Mouse (Mus musculus) heart, embryonic 10.5 days (tissue): ENCODE results near the gene Bcl7b. TPM values are rescaled to one million over a fixed set of nuclear protein-coding genes. Genes with fewer than 3 reads are reported as not detected.

Experiments used
- DNase-seq: peaks from one replicate; pipeline ENCODE4 v3.0.0-alpha.2; 2017; ENCODE audit warnings: low spot score
- H3K27ac ChIP-seq: fragments of 300-500 bp; sonication (generic); 2 replicates; pipeline ENCODE4 v1.5.1; 2016; ENCODE audit warnings: mild to moderate bottlenecking
- H3K27me3 ChIP-seq: fragments of 300-500 bp; sonication (generic); 2 replicates; pipeline ENCODE4 v1.6.1; 2016; ENCODE audit warnings: mild to moderate bottlenecking; ENCODE audit not compliant: poor library complexity, insufficient read depth, severe bottlenecking
- H3K36me3 ChIP-seq: fragments of 300-500 bp; sonication (generic); 2 replicates; pipeline ENCODE4 v1.6.1; 2016; ENCODE audit warnings: mild to moderate bottlenecking, moderate library complexity
- H3K4me1 ChIP-seq: fragments of 300-500 bp; sonication (generic); 2 replicates; pipeline ENCODE4 v1.6.1; 2016; ENCODE audit warnings: mild to moderate bottlenecking
- H3K4me3 ChIP-seq: fragments of 300-500 bp; sonication (generic); 2 replicates; pipeline ENCODE4 v1.5.1; 2016; ENCODE audit warnings: mild to moderate bottlenecking, moderate library complexity
- H3K9me3 ChIP-seq: fragments of 300-500 bp; sonication (generic); 2 replicates; pipeline ENCODE4 v1.6.1; 2016; ENCODE audit warnings: mild to moderate bottlenecking, moderate library complexity
- WGBS: fragments of 180-500 bp; shearing (Covaris S2); methylation state at CpG from one replicate; pipeline ENCODE4 v1.1.7; 2016; 5-methylcytosine and 5-hydroxymethylcytosine counted together
- polyA plus RNA-seq: library from polyadenylated mRNA; unstranded; fragments of >200 nt; fragmentation: Nextera tagmentation; extraction: Ambion mirVana; gene quantifications from 2 replicates; pipeline ENCODE4 v1.2.1, GENCODE M21; 2016

The Bcl7b gene
- polyA plus RNA-seq: 39.2 and 45.3 TPM in 2 replicates

GRCm38 (mm10) chr5:135168063-135169062 is at the start of gene Bcl7b:
Gene Bcl7b, plus strand, starts transcription at chr5:135168283.
- H3K27me3 ChIP-seq: no peaks in the 10 kb centered on the region
- peak; percentile 99 for DNase-seq
- peaks cover 30% of the 10 kb centered on the region for H3K36me3 ChIP-seq
- H3K4me3 ChIP-seq: peak within 1 kb of the TSS; percentile 78
- peak within 1 kb of the TSS; percentile 99 for H3K27ac ChIP-seq
- peaks cover 15% of the 10 kb centered on the region for H3K4me1 ChIP-seq
- 2% methylated on average over 92 of the region's 95 CpGs for WGBS
- H3K9me3 ChIP-seq: no peaks in the 10 kb centered on the region

GRCm38 (mm10) chr5:135118589-135119081 is 49.4 kb upstream of the Bcl7b start:
- no peak overlapping the region; the same call in 1 of the 2 replicates for H3K4me3 ChIP-seq
- no peaks in the 10 kb centered on the region for H3K36me3 ChIP-seq
- H3K27me3 ChIP-seq: peaks cover 38% of the 10 kb centered on the region
- peaks cover 13% of the 10 kb centered on the region for H3K4me1 ChIP-seq
- no peaks in the 10 kb centered on the region for H3K9me3 ChIP-seq
- no peak overlapping the region for H3K27ac ChIP-seq
- DNase-seq: peak; percentile 81
- WGBS: 5% methylated on average over 6 of the region's 6 CpGs

GRCm38 (mm10) chr5:135120753-135121152 is 47.3 kb upstream of the Bcl7b start:
- Histone ChIP-seq H3K36me3 (no peaks in the 10 kb centered on the region), H3K9me3 (no peaks in the 10 kb centered on the region), H3K4me1 (peaks cover 13% of the 10 kb centered on the region), H3K27ac (no peak overlapping the region), H3K27me3 (peaks cover 37% of the 10 kb centered on the region), H3K4me3 (no peak overlapping the region)
- 54% methylated on average over 4 of the region's 4 CpGs for WGBS
- DNase-seq: no peak

- Histone ChIP-seq H3K4me3 (no peak overlapping the region), H3K9me3 (no peaks in the 10 kb centered on the region), H3K27me3 (peaks cover 61% of the 10 kb centered on the region), H3K36me3 (no peaks in the 10 kb centered on the region), H3K27ac (no peak overlapping the region), H3K4me1 (peaks cover 14% of the 10 kb centered on the region; the same call in 1 of the 2 replicates)
- DNase-seq: no peak
- WGBS: 55% methylated on average over 6 of the region's 6 CpGs
These were observed 42.0 kb upstream of the Bcl7b start for GRCm38 (mm10) chr5:135126121-135126520.

GRCm38 (mm10) chr5:135127669-135128068 is 40.4 kb upstream of the Bcl7b start:
- H3K9me3 ChIP-seq: no peaks in the 10 kb centered on the region
- peaks cover 6% of the 10 kb centered on the region; the same call in 1 of the 2 replicates for H3K4me1 ChIP-seq
- H3K36me3 ChIP-seq: no peaks in the 10 kb centered on the region
- no peak overlapping the region for H3K27ac ChIP-seq
- WGBS: 77% methylated on average over 6 of the region's 6 CpGs
- no peak for DNase-seq
- peaks cover 61% of the 10 kb centered on the region for H3K27me3 ChIP-seq
- H3K4me3 ChIP-seq: no peak overlapping the region

- H3K4me1 ChIP-seq: peaks cover 19% of the 10 kb centered on the region; the same call in 1 of the 2 replicates
- H3K27me3 ChIP-seq: peaks cover 73% of the 10 kb centered on the region
- H3K36me3 ChIP-seq: no peaks in the 10 kb centered on the region
- no peak overlapping the region for H3K4me3 ChIP-seq
- 80% methylated on average over 4 of the region's 4 CpGs for WGBS
- no peaks in the 10 kb centered on the region for H3K9me3 ChIP-seq
- H3K27ac ChIP-seq: no peak overlapping the region
- DNase-seq: no peak
These were observed 38.3 kb upstream of the Bcl7b start for GRCm38 (mm10) chr5:135129747-135130146.

GRCm38 (mm10) chr5:135133736-135134405 is 34.2 kb upstream of the Bcl7b start:
- no peaks in the 10 kb centered on the region for H3K9me3 ChIP-seq
- DNase-seq: no peak
- no peaks in the 10 kb centered on the region for H3K36me3 ChIP-seq
- H3K27ac ChIP-seq: no peak overlapping the region
- peaks cover 13% of the 10 kb centered on the region; the same call in 1 of the 2 replicates for H3K4me1 ChIP-seq
- WGBS: 7% methylated on average over 26 of the region's 26 CpGs
- H3K27me3 ChIP-seq: peaks cover 75% of the 10 kb centered on the region
- peak overlapping the region; percentile 37 for H3K4me3 ChIP-seq

- Histone ChIP-seq H3K4me3 (peak overlapping the region; percentile 37), H3K27me3 (peaks cover 68% of the 10 kb centered on the region), H3K36me3 (no peaks in the 10 kb centered on the region), H3K9me3 (no peaks in the 10 kb centered on the region), H3K4me1 (peaks cover 13% of the 10 kb centered on the region; the same call in 1 of the 2 replicates), H3K27ac (no peak overlapping the region)
- DNase-seq: no peak
- WGBS: 3% methylated on average over 8 of the region's 8 CpGs
These were observed 33.5 kb upstream of the Bcl7b start for GRCm38 (mm10) chr5:135134534-135134933.

GRCm38 (mm10) chr5:135139881-135140280 is 28.2 kb upstream of the Bcl7b start:
- no peaks in the 10 kb centered on the region for H3K9me3 ChIP-seq
- no peaks in the 10 kb centered on the region for H3K4me1 ChIP-seq
- H3K4me3 ChIP-seq: no peak overlapping the region
- no peak for DNase-seq
- no peak overlapping the region for H3K27ac ChIP-seq
- H3K36me3 ChIP-seq: no peaks in the 10 kb centered on the region
- WGBS: 74% methylated on average over 2 of the region's 2 CpGs
- peaks cover 20% of the 10 kb centered on the region for H3K27me3 ChIP-seq

- Histone ChIP-seq H3K9me3 (no peaks in the 10 kb centered on the region), H3K27ac (no peak overlapping the region), H3K36me3 (no peaks in the 10 kb centered on the region), H3K4me3 (no peak overlapping the region), H3K4me1 (peaks cover 7% of the 10 kb centered on the region; the same call in 1 of the 2 replicates), H3K27me3 (0 out of 2 replicates have a peak, but pooled peaks cover 5% of the 10 kb centered on the region)
- WGBS: 49% methylated on average over 4 of the region's 4 CpGs
- DNase-seq: no peak
These were observed 23.6 kb upstream of the Bcl7b start for GRCm38 (mm10) chr5:135144469-135144868.

GRCm38 (mm10) chr5:135145532-135145931 is 22.6 kb upstream of the Bcl7b start:
- no peak overlapping the region for H3K27ac ChIP-seq
- 56% methylated on average over 3 of the region's 3 CpGs for WGBS
- DNase-seq: no peak
- no peak overlapping the region for H3K4me3 ChIP-seq
- H3K27me3 ChIP-seq: 0 out of 2 replicates have a peak, but pooled peaks cover 5% of the 10 kb centered on the region
- H3K4me1 ChIP-seq: peaks cover 11% of the 10 kb centered on the region
- no peaks in the 10 kb centered on the region for H3K36me3 ChIP-seq
- no peaks in the 10 kb centered on the region for H3K9me3 ChIP-seq

- H3K36me3 ChIP-seq: no peaks in the 10 kb centered on the region
- no peak overlapping the region for H3K27ac ChIP-seq
- H3K4me1 ChIP-seq: peaks cover 13% of the 10 kb centered on the region
- H3K9me3 ChIP-seq: no peaks in the 10 kb centered on the region
- DNase-seq: no peak
- no peak overlapping the region for H3K4me3 ChIP-seq
- H3K27me3 ChIP-seq: 0 out of 2 replicates have a peak, but pooled peaks cover 5% of the 10 kb centered on the region
These were observed 22.1 kb upstream of the Bcl7b start for GRCm38 (mm10) chr5:135145955-135146354.

- Histone ChIP-seq H3K27ac (peak overlapping the region; percentile 94), H3K9me3 (no peaks in the 10 kb centered on the region), H3K27me3 (no peaks in the 10 kb centered on the region), H3K36me3 (peaks cover 14% of the 10 kb centered on the region), H3K4me1 (peaks cover 15% of the 10 kb centered on the region), H3K4me3 (peak overlapping the region; percentile 92)
- WGBS: 1% methylated on average over 13 of the region's 13 CpGs
- peak; percentile 78 for DNase-seq
These were observed 19.4 kb upstream of the Bcl7b start for GRCm38 (mm10) chr5:135148715-135149052.
